Mouse (Mus musculus) midbrain, embryonic 10.5 days (tissue): Measurements from ENCODE around the gene Mtus2. TPM values are rescaled to one million over a fixed set of nuclear protein-coding genes. Genes with fewer than 3 reads are reported as not detected.

Experiments used
- DNase-seq: peaks from one replicate; pipeline ENCODE4 v3.0.0-alpha.2; 2017; ENCODE audit warnings: low spot score
- H3K27ac ChIP-seq: fragments of 300-500 bp; sonication (generic); replicated peaks from 2 replicates; pipeline ENCODE4 v1.5.1; 2016; ENCODE audit warnings: mild to moderate bottlenecking
- H3K27me3 ChIP-seq: fragments of 300-500 bp; sonication (generic); 2 replicates; pipeline ENCODE4 v1.6.1; 2016; ENCODE audit warnings: low read depth, mild to moderate bottlenecking; ENCODE audit not compliant: poor library complexity, severe bottlenecking
- H3K36me3 ChIP-seq: fragments of 300-500 bp; sonication (generic); 2 replicates; pipeline ENCODE4 v1.6.1; 2016; ENCODE audit warnings: mild to moderate bottlenecking, moderate library complexity
- H3K4me1 ChIP-seq: fragments of 300-500 bp; sonication (generic); 2 replicates; pipeline ENCODE4 v1.6.1; 2016
- H3K4me3 ChIP-seq: fragments of 300-500 bp; sonication (generic); 2 replicates; pipeline ENCODE4 v1.5.1; 2016; ENCODE audit warnings: mild to moderate bottlenecking, moderate library complexity
- H3K9me3 ChIP-seq: fragments of 300-500 bp; sonication (generic); replicated peaks from 2 replicates; pipeline ENCODE4 v1.6.1; 2016; ENCODE audit warnings: mild to moderate bottlenecking
- WGBS: fragments of 180-500 bp; shearing (Covaris S2); methylation state at CpG from one replicate; pipeline ENCODE4 v1.1.7; 2016; 5-methylcytosine and 5-hydroxymethylcytosine counted together
- polyA plus RNA-seq: library from polyadenylated mRNA; unstranded; fragments of >200 nt; fragmentation: Nextera tagmentation; extraction: Ambion mirVana; gene quantifications from 2 replicates; pipeline ENCODE4 v1.2.1, GENCODE M21; 2016

The Mtus2 gene
- polyA plus RNA-seq, 1 experiment from 2014 or later: 5.1 TPM

DNA sequence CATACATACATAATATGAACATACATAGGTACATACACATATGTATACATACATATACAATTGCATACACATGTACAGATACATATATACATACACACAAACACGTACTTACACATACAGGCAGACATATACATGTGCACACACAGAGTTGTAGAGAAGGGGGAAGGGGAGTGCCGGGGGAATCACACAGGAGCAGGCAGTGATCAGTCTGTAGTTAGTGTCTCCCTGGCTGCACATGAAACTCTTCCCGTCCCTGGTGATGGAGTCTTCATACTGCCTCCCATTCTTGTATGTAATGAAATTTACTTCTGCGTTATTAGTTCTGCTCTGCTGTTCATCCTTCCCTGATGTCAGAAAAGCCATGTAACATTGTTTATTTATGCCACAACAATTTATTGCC lies 65.7 kb downstream of the Mtus2 start:
- Histone ChIP-seq H3K4me3 (no peak overlapping the region), H3K9me3 (no peaks in the 10 kb centered on the region; the same call in 1 of the 2 replicates), H3K27me3 (no peaks in the 10 kb centered on the region), H3K36me3 (no peaks in the 10 kb centered on the region), H3K4me1 (peaks cover 10% of the 10 kb centered on the region), H3K27ac (no peak overlapping the region)
- DNase-seq: no peak
- WGBS: 92% methylated on average over 4 of the region's 4 CpGs

DNA sequence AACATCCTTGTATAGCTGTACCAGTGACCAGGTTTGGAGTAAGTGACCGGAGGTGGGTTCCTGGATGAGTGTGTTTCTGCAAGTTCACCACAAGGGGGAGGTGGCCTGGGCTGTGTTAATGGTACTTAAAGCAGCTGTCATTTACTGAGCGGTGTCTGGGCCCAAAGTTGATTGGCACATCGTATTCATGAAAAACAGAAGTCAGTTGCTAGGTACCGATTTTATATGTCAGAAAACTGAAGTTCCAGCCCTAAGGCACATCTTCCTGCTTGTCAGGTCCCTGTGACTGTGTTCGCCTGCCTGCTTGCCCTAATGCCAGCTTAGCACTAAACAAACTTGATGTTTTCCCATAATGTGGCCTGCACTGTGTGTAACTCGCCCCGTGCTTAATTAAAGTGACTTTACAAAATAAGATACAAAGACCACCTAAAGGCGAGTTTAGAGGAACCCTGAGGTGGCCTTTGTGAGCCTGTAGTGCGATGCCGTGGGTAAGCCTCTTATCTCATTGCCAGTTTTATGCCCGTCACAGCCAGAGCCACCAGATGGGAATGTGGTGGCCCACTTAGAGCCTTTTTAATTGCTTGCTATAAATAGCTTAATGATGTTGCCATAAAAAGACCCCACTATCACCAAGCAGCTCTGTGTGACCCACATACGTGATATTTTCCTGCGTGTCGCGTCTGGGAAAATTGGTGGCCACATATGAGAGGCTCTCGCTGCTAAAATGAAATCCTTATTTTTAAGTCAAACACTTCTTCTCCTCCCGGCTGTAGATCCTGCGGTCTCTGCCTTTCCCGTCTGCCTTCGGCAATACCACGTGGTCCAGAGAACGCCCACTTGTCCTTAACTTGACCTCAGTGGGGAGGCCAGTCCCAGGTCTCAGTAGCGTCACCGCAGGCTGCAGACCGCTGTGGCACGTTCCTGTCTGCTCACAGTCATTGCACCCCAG lies 69.6 kb downstream of the Mtus2 start:
- peak; percentile 24 for DNase-seq
- WGBS: 67% methylated on average over 26 of the region's 26 CpGs
- Histone ChIP-seq H3K36me3 (no peaks in the 10 kb centered on the region), H3K4me1 (peaks cover 13% of the 10 kb centered on the region), H3K4me3 (no peak overlapping the region), H3K27ac (no peak overlapping the region), H3K9me3 (no peaks in the 10 kb centered on the region), H3K27me3 (no peaks in the 10 kb centered on the region)

DNA sequence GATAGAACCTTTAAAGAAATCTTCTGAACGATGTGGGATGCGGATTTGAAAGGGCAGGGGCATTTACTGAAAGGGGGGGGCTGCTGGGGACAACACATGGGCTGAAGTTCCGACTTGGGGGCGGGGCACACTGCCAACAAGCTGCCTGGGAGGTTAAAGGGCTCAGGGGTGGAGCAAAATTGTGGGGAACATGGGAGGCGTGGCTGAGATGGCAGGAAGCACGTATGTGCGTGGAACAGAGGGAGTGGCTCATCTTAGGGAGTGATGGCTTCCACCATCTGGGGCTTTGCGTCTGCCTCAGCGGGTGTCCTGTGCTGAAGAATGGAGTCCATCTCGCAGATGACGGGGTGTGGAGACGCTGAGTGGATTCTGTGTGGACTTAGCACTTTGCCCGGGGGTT lies 70.9 kb downstream of the Mtus2 start:
- DNase-seq: peak; percentile 13
- WGBS: 71% methylated on average over 13 of the region's 13 CpGs
- Histone ChIP-seq H3K9me3 (no peaks in the 10 kb centered on the region), H3K4me3 (no peak overlapping the region), H3K27ac (no peak overlapping the region), H3K27me3 (no peaks in the 10 kb centered on the region), H3K4me1 (peaks cover 13% of the 10 kb centered on the region), H3K36me3 (no peaks in the 10 kb centered on the region)

DNA sequence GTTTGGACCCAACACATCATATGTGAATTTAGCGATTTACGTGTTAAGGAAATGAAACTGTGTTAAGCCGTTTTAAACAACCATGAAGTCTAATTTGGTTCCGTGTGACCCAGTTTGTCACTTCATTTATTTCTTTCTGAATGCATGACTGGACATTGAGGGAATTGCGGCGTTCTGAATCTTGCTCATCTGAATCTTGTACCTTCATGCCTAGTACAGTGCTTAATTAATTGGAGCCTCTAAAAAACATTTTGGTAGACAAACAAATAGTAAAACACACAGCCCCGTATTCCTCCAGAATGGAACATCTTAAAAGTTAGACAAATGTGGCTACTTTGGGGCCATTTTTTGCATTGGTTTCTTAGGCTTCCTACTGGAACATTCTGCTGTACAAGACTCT lies 84.5 kb downstream of the Mtus2 start:
- DNase-seq: no peak
- WGBS: 93% methylated on average over 7 of the region's 7 CpGs
- Histone ChIP-seq H3K36me3 (no peaks in the 10 kb centered on the region), H3K4me3 (no peak overlapping the region), H3K27ac (no peak overlapping the region), H3K9me3 (peaks cover 16% of the 10 kb centered on the region), H3K27me3 (no peaks in the 10 kb centered on the region), H3K4me1 (no peaks in the 10 kb centered on the region)

DNA sequence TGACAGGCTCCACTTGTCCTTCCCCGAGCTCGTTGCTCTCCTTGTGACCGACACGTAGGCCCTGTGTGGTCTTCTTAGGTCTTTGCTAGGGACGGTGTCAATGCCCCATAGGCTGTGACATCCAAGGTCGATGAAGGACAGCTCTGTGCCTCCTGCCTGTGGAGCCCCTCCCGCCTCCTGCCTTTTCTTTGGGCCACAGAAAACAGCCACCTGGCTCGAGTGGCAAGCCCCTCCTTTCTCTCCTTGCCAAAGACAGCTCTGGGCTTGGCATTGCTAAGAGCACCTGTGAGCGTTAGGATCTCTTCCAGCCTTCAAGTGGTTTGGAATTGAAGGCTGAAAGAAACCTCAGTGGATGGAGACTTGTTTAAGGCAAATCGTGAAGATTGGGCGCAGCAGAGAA lies 91.1 kb downstream of the Mtus2 start:
- no peaks in the 10 kb centered on the region for H3K27me3 ChIP-seq
- H3K4me1 ChIP-seq: no peaks in the 10 kb centered on the region
- H3K9me3 ChIP-seq: peaks cover 10% of the 10 kb centered on the region
- H3K27ac ChIP-seq: no peak overlapping the region
- DNase-seq: no peak
- 85% methylated on average over 11 of the region's 11 CpGs for WGBS
- H3K4me3 ChIP-seq: no peak overlapping the region
- no peaks in the 10 kb centered on the region for H3K36me3 ChIP-seq

DNA sequence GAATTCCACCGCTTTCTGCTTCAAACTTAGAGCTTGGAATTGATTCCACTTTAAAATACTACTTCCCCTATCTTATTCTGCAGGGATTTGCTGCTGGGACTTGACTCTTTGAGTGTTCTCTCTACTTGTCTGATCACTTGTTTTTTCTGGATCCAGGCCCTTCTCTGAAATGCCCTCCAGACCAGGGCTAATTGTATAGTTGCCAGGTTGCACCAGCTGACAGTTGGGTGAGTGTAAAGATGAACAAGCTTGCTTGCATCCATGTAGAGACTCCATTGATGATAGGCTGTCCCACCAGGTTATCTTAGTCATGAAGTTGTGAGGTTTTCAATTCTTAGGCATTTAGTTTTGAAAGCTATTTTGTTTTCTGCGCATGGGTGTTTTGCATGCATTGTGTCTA lies 92.2 kb downstream of the Mtus2 start:
- H3K36me3 ChIP-seq: no peaks in the 10 kb centered on the region
- WGBS: 88% methylated on average over 2 of the region's 2 CpGs
- H3K4me3 ChIP-seq: no peak overlapping the region
- H3K9me3 ChIP-seq: 0 out of 2 replicates have a peak, but pooled peaks cover 4% of the 10 kb centered on the region
- H3K27me3 ChIP-seq: no peaks in the 10 kb centered on the region
- H3K27ac ChIP-seq: no peak overlapping the region
- H3K4me1 ChIP-seq: no peaks in the 10 kb centered on the region
- no peak for DNase-seq

DNA sequence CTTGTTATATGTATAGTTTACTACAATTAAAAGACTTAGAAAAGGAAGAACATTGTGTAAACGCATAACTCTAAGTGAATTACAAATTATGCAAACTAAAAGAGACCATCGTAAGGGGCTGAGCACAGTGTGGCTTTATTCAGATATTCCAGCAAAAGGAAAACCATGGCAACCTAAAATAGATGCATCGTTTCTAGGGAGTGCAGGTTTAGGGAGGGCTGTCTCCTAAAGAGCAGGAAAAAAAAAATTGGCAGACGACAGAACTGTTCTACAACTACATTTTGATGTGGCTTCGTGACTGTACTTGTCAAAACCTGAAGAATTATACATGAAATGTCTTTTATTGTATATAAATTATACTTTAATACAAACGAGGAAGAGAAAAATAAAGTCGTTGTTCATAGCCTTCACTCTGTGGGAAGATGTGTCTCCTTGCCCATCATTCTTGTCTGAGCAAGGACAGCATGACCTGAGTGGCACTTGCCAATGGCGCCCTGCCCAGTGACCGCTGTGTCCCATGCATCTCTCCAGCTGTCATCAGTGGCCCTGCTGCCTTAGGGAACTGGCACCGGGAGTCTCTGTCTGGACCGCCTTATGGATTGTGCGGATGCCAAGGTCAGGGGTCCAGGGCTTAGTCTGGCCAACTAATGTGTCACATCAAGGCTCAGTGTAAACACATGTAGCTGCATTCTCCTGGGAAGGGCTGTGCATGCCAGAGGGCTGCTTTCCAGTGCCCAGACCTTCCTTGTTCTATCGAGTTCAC lies 95.9 kb downstream of the Mtus2 start:
- Histone ChIP-seq H3K9me3 (no peaks in the 10 kb centered on the region), H3K27ac (no peak overlapping the region), H3K4me1 (no peaks in the 10 kb centered on the region), H3K4me3 (no peak overlapping the region), H3K27me3 (no peaks in the 10 kb centered on the region), H3K36me3 (no peaks in the 10 kb centered on the region)
- WGBS: 86% methylated on average over 13 of the region's 13 CpGs
- no peak for DNase-seq

DNA sequence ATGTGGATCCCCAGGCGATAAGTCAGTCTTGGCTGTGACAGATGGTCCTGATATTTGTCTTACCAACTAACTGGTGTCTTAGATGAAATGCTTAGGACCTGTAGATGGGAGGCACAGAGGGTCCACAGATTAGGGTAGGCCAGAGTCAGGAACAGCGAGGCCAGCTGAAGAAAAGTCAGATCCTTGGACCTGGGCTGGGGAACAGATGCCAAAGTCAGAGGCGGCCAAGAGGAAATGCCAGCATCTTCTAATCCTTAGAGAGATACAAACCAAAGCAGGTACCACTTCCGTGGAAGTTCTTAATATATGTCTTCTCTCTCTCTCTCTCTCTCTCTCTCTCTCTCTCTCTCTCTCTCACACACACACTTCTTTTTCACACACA lies 96.5 kb downstream of the Mtus2 start:
- DNase-seq: no peak
- no peaks in the 10 kb centered on the region for H3K9me3 ChIP-seq

DNA sequence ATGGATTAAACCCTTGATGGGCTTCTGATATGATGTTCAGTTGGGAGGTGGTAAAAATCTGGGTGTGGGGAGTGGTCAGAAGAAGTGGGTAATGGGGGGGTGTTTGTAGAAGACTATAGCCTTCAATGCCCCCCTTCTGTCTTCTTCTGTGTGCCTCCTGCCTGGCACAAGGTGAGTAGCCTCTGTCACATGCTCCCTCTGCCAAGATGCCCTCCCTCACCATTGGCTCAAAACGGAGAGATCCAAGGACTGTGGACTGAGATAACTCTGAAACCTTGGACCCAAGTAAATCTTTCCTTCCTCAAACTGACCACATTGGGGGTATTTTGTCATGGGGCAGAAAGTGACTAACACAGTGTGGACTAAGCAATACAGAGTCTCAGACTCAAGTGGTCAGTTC lies 99.7 kb downstream of the Mtus2 start:
- Histone ChIP-seq H3K27ac (no peak overlapping the region), H3K4me1 (no peaks in the 10 kb centered on the region), H3K4me3 (no peak overlapping the region), H3K27me3 (no peaks in the 10 kb centered on the region), H3K36me3 (no peaks in the 10 kb centered on the region), H3K9me3 (peaks cover 8% of the 10 kb centered on the region; the same call in 1 of the 2 replicates)
- 82% methylated on average over 1 of the region's 1 CpGs for WGBS
- DNase-seq: no peak

More for the DNA sequence above, 96.5 kb downstream of the Mtus2 start:
- no peaks in the 10 kb centered on the region for H3K27me3 ChIP-seq
- H3K36me3 ChIP-seq: no peaks in the 10 kb centered on the region
- WGBS: 85% methylated on average over 4 of the region's 4 CpGs
- no peaks in the 10 kb centered on the region for H3K4me1 ChIP-seq
- H3K4me3 ChIP-seq: no peak overlapping the region
- H3K27ac ChIP-seq: no peak overlapping the region

DNA sequence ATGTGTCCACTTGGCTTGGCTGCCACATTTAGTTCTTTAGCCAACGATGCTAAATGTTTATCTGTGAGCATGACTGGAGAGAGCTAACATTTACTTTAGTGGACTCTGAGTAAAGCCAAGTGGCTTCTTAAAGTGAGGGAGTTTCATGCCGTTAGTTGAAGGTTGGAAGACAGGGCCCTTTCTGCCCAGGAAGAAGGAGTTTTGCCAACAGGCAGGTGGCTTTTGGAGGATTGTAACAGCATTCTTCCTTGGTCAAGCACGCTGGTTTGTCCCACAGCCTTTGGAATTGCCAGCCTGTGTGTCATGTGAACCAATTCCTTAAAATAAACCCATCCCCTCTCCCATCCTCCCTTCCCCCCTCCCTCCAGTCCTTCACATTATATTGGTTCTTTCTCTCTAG lies 100.3 kb downstream of the Mtus2 start:
- WGBS: 79% methylated on average over 3 of the region's 3 CpGs
- H3K4me3 ChIP-seq: no peak overlapping the region
- no peaks in the 10 kb centered on the region for H3K27me3 ChIP-seq

DNA sequence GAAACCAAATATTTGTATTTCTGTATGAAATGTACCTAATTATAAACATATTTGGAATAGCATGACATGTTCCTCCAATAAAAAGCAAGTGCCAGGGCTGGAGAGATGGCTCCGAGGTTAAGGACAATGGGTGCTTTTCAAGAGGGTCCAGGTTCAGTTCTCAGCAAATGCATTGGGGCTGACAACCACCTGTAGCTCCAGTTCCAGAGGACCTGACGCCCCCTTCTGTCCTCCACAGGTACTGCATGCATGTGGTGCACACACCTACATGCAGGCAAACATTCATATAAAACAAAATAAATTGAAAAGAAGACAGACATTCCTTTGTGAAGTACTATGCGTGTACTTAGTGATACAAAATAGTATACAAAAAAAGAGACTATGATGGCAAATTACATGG lies 102.2 kb downstream of the Mtus2 start:
- Histone ChIP-seq H3K27me3 (no peaks in the 10 kb centered on the region), H3K27ac (no peak overlapping the region), H3K9me3 (peaks cover 8% of the 10 kb centered on the region), H3K4me3 (no peak overlapping the region), H3K36me3 (no peaks in the 10 kb centered on the region), H3K4me1 (no peaks in the 10 kb centered on the region)
- WGBS: 74% methylated on average over 3 of the region's 3 CpGs
- no peak for DNase-seq

More for the DNA sequence above, 100.3 kb downstream of the Mtus2 start:
- H3K36me3 ChIP-seq: no peaks in the 10 kb centered on the region
- H3K9me3 ChIP-seq: peaks cover 8% of the 10 kb centered on the region; the same call in 1 of the 2 replicates
- H3K4me1 ChIP-seq: no peaks in the 10 kb centered on the region
- DNase-seq: no peak
- no peak overlapping the region for H3K27ac ChIP-seq

DNA sequence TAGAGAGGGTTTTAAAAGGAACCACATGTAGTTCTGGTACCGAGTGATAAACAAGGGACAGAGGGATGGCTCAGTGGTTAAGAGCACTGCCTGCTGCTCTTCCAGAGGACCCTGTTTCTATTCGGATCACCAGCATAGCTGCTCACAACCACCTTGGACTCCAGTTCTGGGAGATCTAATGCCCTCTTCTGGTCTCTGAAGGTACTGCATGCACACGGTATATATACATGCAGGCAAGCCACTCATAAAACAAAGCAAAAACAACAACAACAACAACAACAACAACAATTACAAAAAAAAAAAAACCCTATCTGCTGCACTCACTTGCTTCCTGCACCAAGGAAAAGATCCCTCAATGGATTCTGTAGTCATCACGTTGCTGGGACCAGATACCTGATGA lies 104.7 kb downstream of the Mtus2 start:
- 90% methylated on average over 4 of the region's 4 CpGs for WGBS
- no peaks in the 10 kb centered on the region for H3K36me3 ChIP-seq
- no peak overlapping the region for H3K4me3 ChIP-seq
- H3K9me3 ChIP-seq: peaks cover 8% of the 10 kb centered on the region
- H3K27ac ChIP-seq: no peak overlapping the region
- H3K4me1 ChIP-seq: no peaks in the 10 kb centered on the region
- DNase-seq: no peak
- no peaks in the 10 kb centered on the region for H3K27me3 ChIP-seq

DNA sequence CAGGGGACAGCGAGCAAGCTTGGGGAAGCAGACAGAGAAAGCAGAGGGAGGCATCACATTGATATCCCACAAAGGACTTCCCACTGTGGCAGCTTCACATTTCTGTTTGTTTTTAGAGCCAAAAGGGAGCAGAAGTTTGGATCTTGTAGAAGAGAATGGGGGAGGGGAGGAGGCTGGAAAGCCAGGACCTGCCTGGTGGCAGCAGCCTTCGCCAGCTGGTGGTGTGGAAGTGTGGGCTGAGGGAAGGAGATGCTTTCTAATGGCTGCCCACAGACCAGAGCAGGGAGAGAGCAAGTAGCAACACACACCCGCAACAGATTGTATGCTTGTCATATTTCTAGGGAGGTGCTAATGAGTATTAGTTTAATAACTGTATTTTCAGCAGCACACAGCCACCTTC lies 106.6 kb downstream of the Mtus2 start:
- no peaks in the 10 kb centered on the region for H3K27me3 ChIP-seq
- H3K36me3 ChIP-seq: no peaks in the 10 kb centered on the region
- WGBS: 82% methylated on average over 3 of the region's 3 CpGs
- H3K27ac ChIP-seq: no peak overlapping the region
- no peak overlapping the region for H3K4me3 ChIP-seq
- no peak for DNase-seq
- peaks cover 8% of the 10 kb centered on the region for H3K9me3 ChIP-seq
- H3K4me1 ChIP-seq: no peaks in the 10 kb centered on the region
